Mouse (Mus musculus) adrenal gland, adult 10 weeks (tissue): ENCODE data around the gene Olfr1463. TPM values are rescaled to one million over a fixed set of nuclear protein-coding genes. Genes with fewer than 3 reads are reported as not detected.

Experiments used
- polyA plus RNA-seq: library from polyadenylated mRNA; stranded (reverse); fragments of 350-450 nt; fragmentation: Illumina TruSeq; extraction: RNeasy Lipid Tissue Mini Kit (QIAGEN cat#74804); gene quantifications from one replicate; pipeline ENCODE4 v1.2.3, GENCODE M21; 2014; ENCODE audit warnings: low read depth, low replicate concordance

Gene Olfr1463
- polyA plus RNA-seq = not detected

DNA sequence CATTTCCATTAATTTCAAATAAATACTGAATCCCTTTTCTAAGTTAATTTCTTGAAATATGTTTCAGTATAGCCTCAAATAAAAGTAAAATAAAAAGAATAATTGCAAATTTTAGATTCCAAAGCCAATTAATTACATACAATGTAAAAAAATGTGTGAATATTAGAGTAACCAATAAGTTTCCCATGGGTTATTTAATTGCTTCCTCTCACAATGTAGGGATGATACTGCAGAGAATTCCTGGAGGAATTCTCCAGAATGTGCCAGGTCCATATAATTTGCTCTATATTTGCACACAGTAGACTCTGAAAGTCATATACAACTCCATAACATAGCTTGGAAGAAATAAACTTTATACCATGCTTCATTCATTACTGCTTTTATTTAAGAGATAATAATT lies at the start of gene Olfr1463:
Gene Olfr1463 (plus strand): TSS at position 301 of the 400 bp plus-strand sequence.

DNA sequence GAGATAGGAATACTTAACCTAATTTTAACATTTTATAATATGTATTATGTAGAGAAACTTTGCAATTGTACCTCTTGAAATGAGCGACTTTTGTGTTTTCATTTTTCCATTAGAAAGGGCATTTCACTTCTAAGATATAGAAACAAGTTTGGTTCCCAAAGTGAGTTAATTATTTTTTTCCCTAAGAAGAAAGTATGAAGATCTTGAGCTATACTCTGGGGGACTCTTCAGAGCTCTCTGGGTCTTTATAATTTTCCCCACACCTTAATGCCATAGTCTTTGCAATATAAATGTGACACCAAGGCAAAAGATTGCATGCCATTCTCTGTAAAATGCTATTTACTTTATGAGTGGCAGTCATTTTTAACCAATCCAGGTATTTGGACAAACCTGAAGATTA lies 45.7 kb upstream of the Olfr1463 start, which contains the start of gene Olfr1462:
Gene Olfr1462 (plus strand): TSS at position 301 of the 400 bp plus-strand sequence.

Other genes starting within 250 kb of the Olfr1463 start
- gene Olfr1451, start 236.3 kb upstream of the Olfr1463 start, polyA plus RNA-seq = not detected
- not detected for gene Olfr1453, start 203.0 kb upstream of the Olfr1463 start, polyA plus RNA-seq
- not detected for gene Olfr1454, start 170.7 kb upstream of the Olfr1463 start, polyA plus RNA-seq
- not detected for gene Olfr1457, start 133.4 kb upstream of the Olfr1463 start, polyA plus RNA-seq
- not detected for gene Olfr1458, start 124.6 kb upstream of the Olfr1463 start, polyA plus RNA-seq
- not detected for gene Olfr1459, start 81.8 kb upstream of the Olfr1463 start, polyA plus RNA-seq
- not detected for gene Olfr1461, start 68.3 kb upstream of the Olfr1463 start, polyA plus RNA-seq
- not detected for gene Olfr1462, start 45.6 kb upstream of the Olfr1463 start, polyA plus RNA-seq
- not detected for gene Olfr1465, start 84.2 kb downstream of the Olfr1463 start, polyA plus RNA-seq
- gene Olfr1466, start 107.5 kb downstream of the Olfr1463 start, polyA plus RNA-seq = not detected
- gene Olfr1467, start 130.9 kb downstream of the Olfr1463 start, polyA plus RNA-seq = not detected
- gene Olfr1469, start 176.5 kb downstream of the Olfr1463 start, polyA plus RNA-seq = not detected
- not detected for gene Olfr1471, start 212.1 kb downstream of the Olfr1463 start, polyA plus RNA-seq
- gene Olfr1472, start 224.8 kb downstream of the Olfr1463 start, polyA plus RNA-seq = not detected
- gene Olfr1474, start 238.2 kb downstream of the Olfr1463 start, polyA plus RNA-seq = not detected
- not detected for gene Olfr1475, start 248.9 kb downstream of the Olfr1463 start, polyA plus RNA-seq